Mouse (Mus musculus) lung, postnatal 0 days (tissue): Measurements from ENCODE around the gene Aimp2. TPM values are rescaled to one million over a fixed set of nuclear protein-coding genes. Genes with fewer than 3 reads are reported as not detected.

ENCODE experiments used
- ATAC-seq: fragments of 200-750 bp; cut with Nextera tagmentation; 2 replicates; pipeline ENCODE4 v1.8.0; 2017; ENCODE audit warnings: moderate library complexity
- DNase-seq: peaks from one replicate; pipeline ENCODE4 v3.0.0-alpha.2; 2016; ENCODE audit warnings: low spot score
- H3K27ac ChIP-seq: fragments of 300-500 bp; sonication (generic); 2 replicates; pipeline ENCODE4 v1.5.1; 2014; ENCODE audit warnings: antibody characterized with exemption, mild to moderate bottlenecking, low read length, mixed read lengths
- H3K27me3 ChIP-seq: fragments of 300-500 bp; sonication (generic); replicated peaks from 2 replicates; pipeline ENCODE4 v1.6.1; 2014; ENCODE audit warnings: low read length, mixed read lengths; ENCODE audit not compliant: insufficient read depth
- H3K36me3 ChIP-seq: fragments of 300-500 bp; sonication (generic); 2 replicates; pipeline ENCODE4 v1.6.1; 2014; ENCODE audit warnings: low read length, mixed read lengths; ENCODE audit not compliant: insufficient read depth
- H3K4me1 ChIP-seq: fragments of 300-500 bp; sonication (generic); 2 replicates; pipeline ENCODE4 v1.6.1; 2014; ENCODE audit warnings: antibody characterized with exemption, low read depth, low read length, mixed read lengths; ENCODE audit not compliant: insufficient read depth
- H3K4me2 ChIP-seq: fragments of 300-500 bp; sonication (generic); replicated peaks from 2 replicates; pipeline ENCODE4 v1.6.1; 2014; ENCODE audit warnings: low read depth, mild to moderate bottlenecking, low read length, moderate library complexity, mixed read lengths
- H3K4me3 ChIP-seq: fragments of 300-500 bp; sonication (generic); 2 replicates; pipeline ENCODE4 v1.5.1; 2014; ENCODE audit warnings: low read depth, low read length
- H3K9ac ChIP-seq: fragments of 300-500 bp; sonication (generic); replicated peaks from 2 replicates; pipeline ENCODE4 v1.6.1; 2014; ENCODE audit warnings: low read depth, mild to moderate bottlenecking
- H3K9me3 ChIP-seq: fragments of 300-500 bp; sonication (generic); 2 replicates; pipeline ENCODE4 v1.6.1; 2016; ENCODE audit warnings: low read length, mixed read lengths
- CTCF ChIP-seq: IDR thresholded peaks from 2 replicates; pipeline ENCODE4 v1.5.1; 2016; ENCODE audit warnings: antibody characterized with exemption, mild to moderate bottlenecking
- EP300 ChIP-seq: IDR thresholded peaks from 2 replicates; pipeline ENCODE4 v1.6.1; 2016; ENCODE audit warnings: antibody characterized with exemption, mild to moderate bottlenecking, control low read depth
- WGBS: fragments of 180-500 bp; shearing (Covaris S2); extraction: QIAGEN DNeasy Blood & Tissue Kit; methylation state at CpG from one replicate; pipeline ENCODE4 v1.1.7; 2014; 5-methylcytosine and 5-hydroxymethylcytosine counted together
- polyA plus RNA-seq: library from polyadenylated mRNA; unstranded; fragments of >200 nt; fragmentation: Nextera tagmentation; extraction: Ambion mirVana; gene quantifications from 2 replicates; pipeline ENCODE4 v1.2.1, GENCODE M21; 2015

Gene Aimp2
- polyA plus RNA-seq, 1 experiment from 2014 or later: 37.0 TPM

DNA sequence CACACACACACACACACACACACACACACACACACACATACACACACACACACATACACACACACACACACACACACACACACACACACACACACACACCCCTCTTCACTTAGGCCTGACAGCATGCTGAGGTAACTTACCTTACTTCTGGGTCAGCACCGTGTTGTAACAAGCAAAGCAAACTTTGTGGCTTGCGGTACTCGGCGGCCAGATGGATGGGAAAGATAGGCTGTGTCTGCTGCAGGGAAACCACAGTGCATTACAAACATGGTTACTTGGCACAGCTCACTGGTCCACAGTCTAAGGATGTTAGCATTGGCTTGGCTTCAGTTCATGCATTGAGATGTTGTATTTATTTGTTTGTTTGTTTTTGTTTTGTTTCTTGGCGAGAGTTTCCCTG lies 16.3 kb downstream of the Aimp2 start:
- Histone ChIP-seq H3K9ac (no peak overlapping the region), H3K27ac (no peak overlapping the region), H3K4me2 (no peak overlapping the region), H3K27me3 (no peaks in the 10 kb centered on the region), H3K4me1 (no peaks in the 10 kb centered on the region), H3K4me3 (no peak overlapping the region), H3K9me3 (no peaks in the 10 kb centered on the region), H3K36me3 (peaks cover 31% of the 10 kb centered on the region)
- 61% methylated on average over 5 of the region's 5 CpGs for WGBS
- ATAC-seq: no peak
- no peak for TF ChIP-seq EP300
- no peak for TF ChIP-seq CTCF
- DNase-seq: no peak

DNA sequence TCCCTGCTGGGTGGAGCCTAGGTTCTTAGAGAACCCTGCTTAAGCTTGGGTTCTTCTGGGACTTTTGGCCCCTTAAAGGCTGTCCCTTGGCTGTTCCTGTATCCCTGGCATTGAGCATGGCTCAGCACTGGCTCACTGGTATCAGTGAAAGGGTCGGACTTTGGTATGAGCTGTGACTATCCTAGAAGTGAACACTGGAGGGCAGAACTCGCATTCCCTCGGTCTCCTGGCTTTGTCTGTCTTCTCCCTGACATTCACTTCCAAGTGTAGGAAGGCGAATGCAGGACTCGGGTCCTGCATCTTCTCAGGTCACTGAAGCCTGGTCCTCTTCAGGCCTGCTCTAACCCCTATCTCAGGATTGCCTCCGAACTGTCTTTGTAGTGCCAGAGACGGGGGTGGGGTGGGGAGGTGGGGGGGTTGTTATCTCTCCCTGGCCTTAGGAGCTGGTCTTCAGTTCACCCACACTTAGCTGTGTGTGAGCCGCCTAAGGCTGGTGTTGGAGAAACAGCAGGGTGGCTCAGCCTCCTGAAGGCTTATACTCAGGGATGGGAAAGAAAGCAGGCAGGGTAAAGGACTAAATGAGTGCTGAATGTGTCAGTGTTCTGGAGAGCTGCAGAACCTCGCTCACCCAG lies 17.3 kb downstream of the Aimp2 start:
- H3K4me2 ChIP-seq: no peak overlapping the region
- TF ChIP-seq EP300 (no peak), CTCF (peak; percentile 22)
- H3K27me3 ChIP-seq: no peaks in the 10 kb centered on the region
- no peak for DNase-seq
- ATAC-seq: no peak
- WGBS: 68% methylated on average over 9 of the region's 9 CpGs
- H3K4me1 ChIP-seq: no peaks in the 10 kb centered on the region
- H3K27ac ChIP-seq: no peak overlapping the region
- H3K4me3 ChIP-seq: no peak overlapping the region
- H3K36me3 ChIP-seq: peaks cover 28% of the 10 kb centered on the region
- H3K9me3 ChIP-seq: no peaks in the 10 kb centered on the region
- H3K9ac ChIP-seq: no peak overlapping the region

DNA sequence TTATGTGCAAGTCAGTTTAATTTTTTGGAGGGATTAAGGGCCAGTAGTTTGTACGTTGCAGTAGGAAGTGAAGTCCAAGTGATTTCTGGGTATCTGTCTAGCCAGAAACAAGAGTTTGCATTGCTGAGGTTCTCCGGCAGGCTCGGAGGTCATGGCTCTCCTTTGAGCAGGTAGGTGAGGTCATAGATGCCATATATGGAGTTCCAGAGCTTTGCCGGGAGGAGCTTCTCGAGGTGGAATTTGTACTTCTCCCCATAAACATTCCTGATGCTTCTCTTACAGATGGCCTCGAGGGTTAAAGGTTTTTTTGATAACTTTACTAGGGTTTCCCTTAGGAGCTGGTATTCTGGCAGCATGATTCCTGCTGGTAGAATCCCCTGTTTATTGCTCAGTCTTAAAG lies 18.9 kb downstream of the Aimp2 start:
- no peak for TF ChIP-seq EP300
- Histone ChIP-seq H3K27me3 (no peaks in the 10 kb centered on the region), H3K9ac (no peak overlapping the region)

DNA sequence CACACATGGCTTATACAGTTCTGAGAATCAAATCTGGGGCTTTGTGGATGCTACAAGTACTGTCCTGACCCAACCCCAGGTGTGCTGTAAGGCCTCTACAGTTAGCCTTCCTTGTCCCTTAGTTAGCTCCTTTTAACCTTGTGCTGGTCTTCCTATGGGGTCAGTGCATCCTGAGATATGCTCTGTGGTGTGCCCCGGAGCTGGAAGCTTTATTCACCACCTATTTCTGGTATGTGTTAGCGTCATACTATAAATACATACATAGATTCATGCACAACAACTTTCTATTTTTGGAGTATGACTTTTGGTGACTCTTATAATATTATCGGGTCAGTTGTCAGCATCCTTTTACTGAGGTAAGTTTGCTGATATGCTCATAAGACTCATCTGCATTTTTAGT lies 24.4 kb downstream of the Aimp2 start:
- TF ChIP-seq CTCF: no peak
- no peak for TF ChIP-seq EP300
- DNase-seq (no peak), ATAC-seq (no peak)
- H3K27ac ChIP-seq: no peak overlapping the region
- no peak overlapping the region for H3K4me3 ChIP-seq
- no peaks in the 10 kb centered on the region for H3K9me3 ChIP-seq
- WGBS: over 99% methylated on average over 3 of the region's 3 CpGs
- no peak overlapping the region for H3K9ac ChIP-seq
- H3K4me2 ChIP-seq: no peak overlapping the region
- no peaks in the 10 kb centered on the region for H3K4me1 ChIP-seq
- peaks cover 69% of the 10 kb centered on the region for H3K36me3 ChIP-seq
- no peaks in the 10 kb centered on the region for H3K27me3 ChIP-seq

More for the DNA sequence above, 18.9 kb downstream of the Aimp2 start:
- Histone ChIP-seq H3K4me1 (no peaks in the 10 kb centered on the region), H3K4me3 (no peak overlapping the region), H3K4me2 (no peak overlapping the region), H3K27ac (no peak overlapping the region), H3K36me3 (peaks cover 38% of the 10 kb centered on the region), H3K9me3 (no peaks in the 10 kb centered on the region)
- ATAC-seq (no peak), DNase-seq (no peak)
- 66% methylated on average over 6 of the region's 6 CpGs for WGBS

DNA sequence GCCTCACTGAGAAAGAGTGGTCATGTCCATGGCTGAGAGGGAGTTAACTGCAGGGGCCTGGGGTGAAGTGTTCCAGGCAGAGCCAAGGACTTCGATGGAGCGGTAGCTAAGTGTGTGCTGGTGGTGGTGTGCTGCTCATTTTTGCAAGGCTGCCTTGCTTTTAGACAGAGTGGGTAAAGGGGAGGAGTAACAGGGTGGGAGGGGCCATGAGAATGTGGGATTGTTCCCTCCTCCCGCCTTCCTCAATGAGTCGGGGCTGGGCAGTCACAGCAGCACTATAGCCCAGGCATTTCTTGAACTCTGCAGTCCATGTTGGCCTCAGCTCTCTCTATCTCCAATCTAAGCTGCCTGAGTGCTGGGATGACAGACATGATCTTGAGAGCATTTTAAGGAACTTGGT lies 35.1 kb downstream of the Aimp2 start:
- H3K27ac ChIP-seq: no peak overlapping the region
- H3K4me1 ChIP-seq: no peaks in the 10 kb centered on the region
- H3K9ac ChIP-seq: no peak overlapping the region
- TF ChIP-seq CTCF (no peak), EP300 (no peak)
- no peak overlapping the region for H3K4me2 ChIP-seq
- 54% methylated on average over 4 of the region's 4 CpGs for WGBS
- no peaks in the 10 kb centered on the region for H3K9me3 ChIP-seq
- H3K36me3 ChIP-seq: peaks cover 38% of the 10 kb centered on the region; the same call in 1 of the 2 replicates
- ATAC-seq: no peak
- no peak for DNase-seq
- no peak overlapping the region for H3K4me3 ChIP-seq
- H3K27me3 ChIP-seq: no peaks in the 10 kb centered on the region

DNA sequence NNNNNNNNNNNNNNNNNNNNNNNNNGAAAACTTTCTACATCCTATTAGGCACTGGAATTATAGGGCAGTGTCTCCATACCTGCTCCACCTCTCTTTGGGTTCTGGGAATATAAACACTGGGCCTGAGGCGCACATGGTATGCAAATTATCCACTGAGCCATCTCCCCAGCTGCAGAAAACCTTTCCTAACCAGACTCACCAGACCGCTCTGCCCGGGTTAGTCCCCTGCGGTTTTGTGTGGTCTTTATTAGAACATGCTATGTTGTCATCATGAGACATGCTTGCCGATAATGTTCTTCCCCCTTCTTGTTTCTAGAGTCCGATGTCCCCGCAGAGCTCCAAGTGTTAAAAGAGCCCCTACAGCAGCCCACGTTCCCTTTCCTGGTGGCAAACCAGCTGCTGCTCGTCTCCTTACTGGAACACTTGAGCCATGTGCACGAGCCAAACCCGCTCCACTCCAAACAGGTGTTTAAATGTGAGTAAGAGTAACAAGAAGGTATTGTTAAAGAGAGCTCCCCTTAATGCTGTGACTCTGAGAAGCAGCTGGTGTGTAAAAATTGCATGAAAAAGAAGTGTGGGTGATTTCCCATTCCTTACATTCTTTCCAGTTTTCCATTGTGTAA lies 38.0 kb downstream of the Aimp2 start:
- Histone ChIP-seq H3K4me1 (no peaks in the 10 kb centered on the region), H3K9ac (no peak overlapping the region), H3K4me2 (no peak overlapping the region), H3K9me3 (no peaks in the 10 kb centered on the region), H3K4me3 (no peak overlapping the region), H3K27me3 (no peaks in the 10 kb centered on the region), H3K27ac (no peak overlapping the region), H3K36me3 (peaks cover 18% of the 10 kb centered on the region; the same call in 1 of the 2 replicates)
- DNase-seq: no peak
- no peak for ATAC-seq
- no peak for TF ChIP-seq CTCF
- TF ChIP-seq EP300: no peak
- WGBS: 72% methylated on average over 11 of the region's 11 CpGs

Other genes with a start within 250 kb of the Aimp2 start
- 7.9 and 8.5 TPM in 2 replicates for gene Usp42, start 177.6 kb downstream of the Aimp2 start, polyA plus RNA-seq
- 24.4 and 25.1 TPM in 2 replicates for gene Eif2ak1, start 92.1 kb downstream of the Aimp2 start, polyA plus RNA-seq
- gene Ankrd61, start 12.2 kb downstream of the Aimp2 start, polyA plus RNA-seq: 0.16 and 0.20 TPM in 2 replicates
- 7.9 and 8.3 TPM in 2 replicates for gene Pms2, start 117 bp upstream of the Aimp2 start, polyA plus RNA-seq
- not detected in 2 replicates for gene Gm42421, start 18.3 kb upstream of the Aimp2 start, polyA plus RNA-seq
- 3.0 and 3.5 TPM in 2 replicates for gene Rsph10b, start 23.2 kb upstream of the Aimp2 start, polyA plus RNA-seq
- gene Ccz1, start 105.0 kb upstream of the Aimp2 start, polyA plus RNA-seq: 87.4 and 98.1 TPM in 2 replicates
- 0.72 and 0.95 TPM in 2 replicates for gene Ocm, start 116.8 kb upstream of the Aimp2 start, polyA plus RNA-seq
- gene Lmtk2, start 190.6 kb upstream of the Aimp2 start, polyA plus RNA-seq: 4.5 and 4.7 TPM in 2 replicates